Mouse (Mus musculus): ENCODE results near the gene Ankrd13d. TPM values are rescaled to one million over a fixed set of nuclear protein-coding genes. Genes with fewer than 3 reads are reported as not detected.

Gene Ankrd13d
- polyA plus RNA-seq (2012; rRNA removed): 76.1 and 85.9 TPM in 2 replicates

- Histone ChIP-seq H3K4me3 (ENCODE audit: insufficient read depth, low read length) (peak within 1 kb of the TSS; percentile 53), H3K27ac (ENCODE audit: insufficient read depth, low read length) (peak within 1 kb of the TSS; percentile 51; the same call in 1 of the 2 replicates), H3K4me1 (ENCODE audit: control insufficient read depth, insufficient read depth, low read length) (0 out of 2 replicates have a peak, but pooled peaks cover 3% of the 10 kb centered on the region)
- TF ChIP-seq CTCF (IDR thresholded peaks at IDR 0.05; ENCODE audit: extremely low read depth, insufficient read depth, low read length) (peak; percentile 52), POLR2A (IDR thresholded peaks at IDR 0.05; ENCODE audit: extremely low read depth, insufficient read depth, low read length) (peak; percentile 37; the same call in 1 of the 2 replicates)
Measured at GRCm38 (mm10) chr19:4282898-4283553, at the start of gene Ankrd13d. Ankrd13d (minus strand) TSS chr19:4283137.

- TF ChIP-seq CTCF (IDR thresholded peaks at IDR 0.05; ENCODE audit: extremely low read depth, insufficient read depth, low read length): no peak
- TF ChIP-seq POLR2A (IDR thresholded peaks at IDR 0.05; ENCODE audit: extremely low read depth, insufficient read depth, low read length): no peak
- H3K27ac ChIP-seq (ENCODE audit: insufficient read depth, low read length): peak overlapping the region; percentile 83; the same call in 1 of the 2 replicates
- peaks cover 8% of the 10 kb centered on the region; the same call in 1 of the 2 replicates for H3K4me1 ChIP-seq (ENCODE audit: control insufficient read depth, insufficient read depth, low read length)
- H3K4me3 ChIP-seq (ENCODE audit: insufficient read depth, low read length): peak overlapping the region; percentile 67
Measured at GRCm38 (mm10) chr19:4332653-4333052, 49.7 kb upstream of the Ankrd13d start.

GRCm38 (mm10) chr19:4331273-4331672, 48.3 kb upstream of the Ankrd13d start:
- TF ChIP-seq POLR2A (IDR thresholded peaks at IDR 0.05; ENCODE audit: extremely low read depth, insufficient read depth, low read length): no peak
- no peak for TF ChIP-seq CTCF (IDR thresholded peaks at IDR 0.05; ENCODE audit: extremely low read depth, insufficient read depth, low read length)
- Histone ChIP-seq H3K4me1 (ENCODE audit: control insufficient read depth, insufficient read depth, low read length) (peaks cover 8% of the 10 kb centered on the region; the same call in 1 of the 2 replicates), H3K4me3 (ENCODE audit: insufficient read depth, low read length) (no peak overlapping the region), H3K27ac (ENCODE audit: insufficient read depth, low read length) (no peak overlapping the region)

GRCm38 (mm10) chr19:4330603-4331002, 47.7 kb upstream of the Ankrd13d start:
- H3K27ac ChIP-seq (ENCODE audit: insufficient read depth, low read length): no peak overlapping the region
- peaks cover 8% of the 10 kb centered on the region; the same call in 1 of the 2 replicates for H3K4me1 ChIP-seq (ENCODE audit: control insufficient read depth, insufficient read depth, low read length)
- H3K4me3 ChIP-seq (ENCODE audit: insufficient read depth, low read length): no peak overlapping the region
- no peak for TF ChIP-seq CTCF (IDR thresholded peaks at IDR 0.05; ENCODE audit: extremely low read depth, insufficient read depth, low read length)
- no peak for TF ChIP-seq POLR2A (IDR thresholded peaks at IDR 0.05; ENCODE audit: extremely low read depth, insufficient read depth, low read length)

GRCm38 (mm10) chr19:4328737-4329304, 45.9 kb upstream of the Ankrd13d start:
- Histone ChIP-seq H3K4me1 (ENCODE audit: control insufficient read depth, insufficient read depth, low read length) (peaks cover 4% of the 10 kb centered on the region; the same call in 1 of the 2 replicates), H3K27ac (ENCODE audit: insufficient read depth, low read length) (no peak overlapping the region), H3K4me3 (ENCODE audit: insufficient read depth, low read length) (no peak overlapping the region)
- no peak for TF ChIP-seq CTCF (IDR thresholded peaks at IDR 0.05; ENCODE audit: extremely low read depth, insufficient read depth, low read length)
- no peak for TF ChIP-seq POLR2A (IDR thresholded peaks at IDR 0.05; ENCODE audit: extremely low read depth, insufficient read depth, low read length)

GRCm38 (mm10) chr19:4326881-4327280, 43.9 kb upstream of the Ankrd13d start:
- Histone ChIP-seq H3K4me1 (ENCODE audit: control insufficient read depth, insufficient read depth, low read length) (peaks cover under 1% of the 10 kb centered on the region; the same call in 1 of the 2 replicates), H3K4me3 (ENCODE audit: insufficient read depth, low read length) (no peak overlapping the region), H3K27ac (ENCODE audit: insufficient read depth, low read length) (no peak overlapping the region)
- TF ChIP-seq CTCF (IDR thresholded peaks at IDR 0.05; ENCODE audit: extremely low read depth, insufficient read depth, low read length): no peak
- TF ChIP-seq POLR2A (IDR thresholded peaks at IDR 0.05; ENCODE audit: extremely low read depth, insufficient read depth, low read length): no peak

- H3K4me1 ChIP-seq (ENCODE audit: control insufficient read depth, insufficient read depth, low read length): no peaks in the 10 kb centered on the region
- no peak for TF ChIP-seq CTCF (IDR thresholded peaks at IDR 0.05; ENCODE audit: extremely low read depth, insufficient read depth, low read length)
- TF ChIP-seq POLR2A (IDR thresholded peaks at IDR 0.05; ENCODE audit: extremely low read depth, insufficient read depth, low read length): no peak
- H3K4me3 ChIP-seq (ENCODE audit: insufficient read depth, low read length): no peak overlapping the region
- H3K27ac ChIP-seq (ENCODE audit: insufficient read depth, low read length): no peak overlapping the region
Measured at GRCm38 (mm10) chr19:4326106-4326505, 43.2 kb upstream of the Ankrd13d start.

- TF ChIP-seq CTCF (IDR thresholded peaks at IDR 0.05; ENCODE audit: extremely low read depth, insufficient read depth, low read length) (no peak), POLR2A (IDR thresholded peaks at IDR 0.05; ENCODE audit: extremely low read depth, insufficient read depth, low read length) (no peak)
- Histone ChIP-seq H3K27ac (ENCODE audit: insufficient read depth, low read length) (no peak overlapping the region), H3K4me1 (ENCODE audit: control insufficient read depth, insufficient read depth, low read length) (no peaks in the 10 kb centered on the region), H3K4me3 (ENCODE audit: insufficient read depth, low read length) (no peak overlapping the region)
Measured at GRCm38 (mm10) chr19:4322134-4322533, 39.2 kb upstream of the Ankrd13d start.

- no peak for TF ChIP-seq POLR2A (IDR thresholded peaks at IDR 0.05; ENCODE audit: extremely low read depth, insufficient read depth, low read length)
- TF ChIP-seq CTCF (IDR thresholded peaks at IDR 0.05; ENCODE audit: extremely low read depth, insufficient read depth, low read length): no peak
- Histone ChIP-seq H3K27ac (ENCODE audit: insufficient read depth, low read length) (no peak overlapping the region), H3K4me1 (ENCODE audit: control insufficient read depth, insufficient read depth, low read length) (no peaks in the 10 kb centered on the region)
Measured at GRCm38 (mm10) chr19:4321622-4322021, 38.7 kb upstream of the Ankrd13d start.

GRCm38 (mm10) chr19:4319272-4319671, 36.3 kb upstream of the Ankrd13d start:
- H3K27ac ChIP-seq (ENCODE audit: insufficient read depth, low read length): no peak overlapping the region
- H3K4me3 ChIP-seq (ENCODE audit: insufficient read depth, low read length): no peak overlapping the region
- no peak for TF ChIP-seq POLR2A (IDR thresholded peaks at IDR 0.05; ENCODE audit: extremely low read depth, insufficient read depth, low read length)
- no peak for TF ChIP-seq CTCF (IDR thresholded peaks at IDR 0.05; ENCODE audit: extremely low read depth, insufficient read depth, low read length)
- no peaks in the 10 kb centered on the region for H3K4me1 ChIP-seq (ENCODE audit: control insufficient read depth, insufficient read depth, low read length)

More at GRCm38 (mm10) chr19:4321622-4322021, 38.7 kb upstream of the Ankrd13d start:
- H3K4me3 ChIP-seq (ENCODE audit: insufficient read depth, low read length): no peak overlapping the region
